Mouse (Mus musculus) C2C12 (cell line): ENCODE measurements around the gene Best2.

Experiments used
- CEBPB ChIP-seq: IDR thresholded peaks from one replicate; pipeline ENCODE4 v1.6.1; 2011; ENCODE audit warnings: low read depth, mild to moderate bottlenecking, control low read depth, moderate library complexity
- CTCF ChIP-seq: IDR thresholded peaks from one replicate; pipeline ENCODE4 v1.5.1; 2011; ENCODE audit not compliant: control insufficient read depth, insufficient read depth, insufficient read length
- MAX ChIP-seq: IDR thresholded peaks from one replicate; pipeline ENCODE4 v1.6.1; 2011; ENCODE audit warnings: mild to moderate bottlenecking, control low read depth
- MYOG ChIP-seq: IDR thresholded peaks from one replicate; pipeline ENCODE4 v1.6.1; 2011; ENCODE audit not compliant: control insufficient read depth, insufficient read length; ENCODE audit errors: extremely low read depth

- TF ChIP-seq CTCF (no peak), MAX (no peak), MYOG (no peak), CEBPB (no peak)
Observed at GRCm38 (mm10) chr8:85059879-85060616, 45.7 kb upstream of the Best2 start, which contains the start of gene Fbxw9.
